Mouse (Mus musculus) brain, embryonic 14.5 days (tissue): Measurements from ENCODE around the gene Gm28635.

ENCODE experiments used
- CTCF ChIP-seq: fragments of 200-500 bp; IDR thresholded peaks from 2 replicates; pipeline ENCODE4 v1.5.1; 2012; ENCODE audit warnings: inconsistent platforms, mild to moderate bottlenecking, moderate library complexity, borderline replicate concordance; ENCODE audit not compliant: insufficient read depth, insufficient read length; ENCODE audit errors: extremely low read depth
- POLR2A ChIP-seq: fragments of 200-500 bp; IDR thresholded peaks from 2 replicates; pipeline ENCODE4 v1.6.1; 2012; ENCODE audit warnings: mild to moderate bottlenecking, inconsistent platforms, borderline replicate concordance; ENCODE audit not compliant: poor library complexity, insufficient read depth, insufficient read length, severe bottlenecking; ENCODE audit errors: extremely low read depth

GRCm38 (mm10) chr2:84716423-84717355 is 38.8 kb upstream of the Gm28635 start:
- TF ChIP-seq POLR2A (no peak), CTCF (no peak)
